In the genomic region with DNA sequence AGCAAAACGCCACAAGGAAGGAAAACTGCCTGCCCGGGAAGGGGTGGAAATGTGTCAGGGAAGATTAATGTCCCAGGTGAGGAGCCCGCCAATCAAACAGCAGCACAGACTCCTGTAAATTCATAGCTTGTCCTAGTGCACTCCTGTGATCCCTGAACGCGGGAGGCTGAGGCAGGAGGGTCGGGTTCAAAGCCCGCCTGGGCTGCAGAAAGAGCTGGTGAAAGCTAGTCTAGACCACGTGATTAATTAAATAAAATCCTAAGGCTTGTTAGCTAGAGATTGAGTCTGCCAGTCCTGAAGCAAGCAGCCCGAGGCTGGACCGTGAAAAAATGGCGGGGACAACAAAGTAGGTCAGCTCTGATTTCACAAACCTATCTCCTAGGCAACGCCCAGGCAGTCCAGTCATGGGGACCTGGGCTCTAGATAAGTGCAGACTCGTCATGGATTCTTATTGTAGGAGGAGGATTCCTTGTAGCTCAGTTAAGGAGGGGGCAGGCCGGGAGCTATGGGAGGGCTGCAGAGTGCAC, we compare ENCODE assay signal across 8 mouse cellular contexts. TPM values are rescaled to one million over a fixed set of nuclear protein-coding genes. Genes with fewer than 3 reads are reported as not detected.
DNase-seq lines count a peak whose midpoint lies in the region; ATAC-seq and TF ChIP-seq lines count a peak whose summit lies in the region.

No protein-coding gene starts in this region.

- H3K4me1 ChIP-seq in kidney, adult 2 months (ENCODE audit: control insufficient read depth, insufficient read depth, low read length) = no peaks in the 10 kb centered on the region
- H3K4me1 ChIP-seq in bone marrow macrophage, adult 2 months (ENCODE audit: control insufficient read depth, insufficient read depth, low read length) = peaks cover 12% of the 10 kb centered on the region
- H3K4me1 ChIP-seq in heart, embryonic 12.5 days (replicated peaks) = peaks cover 43% of the 10 kb centered on the region
- no peaks in the 10 kb centered on the region for H3K4me1 ChIP-seq in midbrain, embryonic 14.5 days (ENCODE audit: control insufficient read depth, insufficient read depth, low read length)
- H3K4me1 ChIP-seq in cerebellum, adult 2 months (ENCODE audit: control insufficient read depth, insufficient read depth, low read length) = no peaks in the 10 kb centered on the region

- peak overlapping the region; percentile 65 for H3K4me2 ChIP-seq in heart, embryonic 12.5 days
- peak overlapping the region; percentile 31 for H3K4me2 ChIP-seq in midbrain, embryonic 14.5 days (ENCODE audit: low read length)

- H3K36me3 ChIP-seq in kidney, adult 2 months (ENCODE audit: control insufficient read depth, insufficient read depth, low read length) = no peaks in the 10 kb centered on the region
- no peaks in the 10 kb centered on the region for H3K36me3 ChIP-seq in heart, embryonic 12.5 days
- no peaks in the 10 kb centered on the region for H3K36me3 ChIP-seq in midbrain, embryonic 14.5 days (ENCODE audit: control insufficient read depth, insufficient read depth, low read length)

- peak; percentile 60 for ATAC-seq in heart, embryonic 12.5 days (ENCODE audit: insufficient number of reproducible peaks, low FRiP score)
- no peak for ATAC-seq in midbrain, embryonic 14.5 days (ENCODE audit: low FRiP score, low TSS enrichment)

- TF ChIP-seq CTCF in kidney, adult 2 months (conservative IDR thresholded peaks at IDR 0.05; ENCODE audit: insufficient read depth, insufficient read length, low read depth, low read length) = no peak
- TF ChIP-seq CTCF in bone marrow macrophage, adult 2 months (IDR thresholded peaks at IDR 0.05; ENCODE audit: low read depth, low read length) = no peak
- no peak for TF ChIP-seq CTCF in cerebellum, adult 2 months (IDR thresholded peaks at IDR 0.05; ENCODE audit: borderline replicate concordance, insufficient read depth, low read depth, low read length)

- H3K9me3 ChIP-seq in heart, embryonic 12.5 days (replicated peaks) = no peaks in the 10 kb centered on the region
- no peaks in the 10 kb centered on the region for H3K9me3 ChIP-seq in midbrain, embryonic 14.5 days (ENCODE audit: control insufficient read depth, low read length)

- DNase-seq in kidney, adult 2 months = no peak
- no peak for DNase-seq in kidney, adult 18-20 months
- peak; percentile 33 to 53 for DNase-seq in kidney, postnatal 4 days
- peak; percentile 19 for DNase-seq in midbrain, embryonic 14.5 days
- no peak for DNase-seq in urinary bladder, postnatal 14 days (ENCODE audit: low spot score)
- no peak for DNase-seq in cerebellum, adult 2 months

- peak overlapping the region; percentile 52; the same call in 1 of the 2 replicates for H3K27ac ChIP-seq in kidney, adult 2 months (ENCODE audit: insufficient read depth, low read depth, low read length)
- no peak overlapping the region for H3K27ac ChIP-seq in bone marrow macrophage, adult 2 months (ENCODE audit: insufficient read depth, low read depth, low read length)
- H3K27ac ChIP-seq in heart, embryonic 12.5 days (ENCODE audit: poor library complexity, severe bottlenecking) = peak overlapping the region; percentile 70
- no peak overlapping the region for H3K27ac ChIP-seq in midbrain, embryonic 14.5 days (replicated peaks; ENCODE audit: low read depth, low read length)
- no peak overlapping the region for H3K27ac ChIP-seq in cerebellum, adult 2 months (ENCODE audit: insufficient read depth, low read length)

- no peaks in the 10 kb centered on the region for H3K27me3 ChIP-seq in kidney, adult 2 months (replicated peaks; ENCODE audit: control insufficient read depth, insufficient read depth, low read length)
- no peaks in the 10 kb centered on the region for H3K27me3 ChIP-seq in heart, embryonic 12.5 days (replicated peaks)
- H3K27me3 ChIP-seq in midbrain, embryonic 14.5 days (ENCODE audit: control insufficient read depth, insufficient read depth, low read length) = no peaks in the 10 kb centered on the region; the same call in 1 of the 2 replicates
- no peaks in the 10 kb centered on the region for H3K27me3 ChIP-seq in cerebellum, adult 2 months (ENCODE audit: control insufficient read depth, insufficient read depth, low read length)

- H3K4me3 ChIP-seq in kidney, adult 2 months (ENCODE audit: insufficient read depth, low read depth, low read length) = peak overlapping the region; percentile 46
- peak overlapping the region; percentile 9; the same call in 1 of the 2 replicates for H3K4me3 ChIP-seq in bone marrow macrophage, adult 2 months (ENCODE audit: insufficient read depth, low read length)
- peak overlapping the region; percentile 34 for H3K4me3 ChIP-seq in heart, embryonic 12.5 days
- no peak overlapping the region for H3K4me3 ChIP-seq in midbrain, embryonic 14.5 days (replicated peaks; ENCODE audit: low read depth, low read length)
- H3K4me3 ChIP-seq in cerebellum, adult 2 months (replicated peaks; ENCODE audit: insufficient read depth, low read depth, low read length) = no peak overlapping the region

- no peak for TF ChIP-seq POLR2A in kidney, adult 2 months (IDR thresholded peaks at IDR 0.05; ENCODE audit: low read depth, low read length)
- TF ChIP-seq POLR2A in bone marrow macrophage, adult 2 months (IDR thresholded peaks at IDR 0.05; ENCODE audit: borderline replicate concordance, low read depth, low read length) = no peak
- no peak for TF ChIP-seq POLR2A in cerebellum, adult 2 months (IDR thresholded peaks at IDR 0.05; ENCODE audit: borderline replicate concordance, insufficient read depth, low read length)

- 23% methylated on average over 14 of the region's 14 CpGs for WGBS in kidney, adult 2 months
- WGBS in heart, embryonic 12.5 days = 30% methylated on average over 14 of the region's 14 CpGs
- WGBS in midbrain, embryonic 14.5 days = 36% methylated on average over 14 of the region's 14 CpGs
- WGBS in cerebellum, adult 2 months = 40% methylated on average over 14 of the region's 14 CpGs

- H3K9ac ChIP-seq in heart, embryonic 12.5 days = peak overlapping the region; percentile 11; the same call in 1 of the 2 replicates
- no peak overlapping the region for H3K9ac ChIP-seq in midbrain, embryonic 14.5 days (replicated peaks; ENCODE audit: low read length)

RNA-seq across cellular contexts. Expression of gene Sowahb, which starts 38.9 kb away (rescaled TPM):
- 7.8 and 10.1 TPM in 2 replicates for polyA plus RNA-seq in kidney, adult 2 months (2012; rRNA removed)
- polyA plus RNA-seq in bone marrow macrophage, adult 2 months (2012; ENCODE audit: insufficient read depth, insufficient read length, missing spikeins) = not detected in 2 replicates
- 0.12 and 0.23 TPM in 2 replicates for polyA plus RNA-seq in heart, embryonic 12.5 days (2016; fragmentation: Nextera tagmentation; extraction: Ambion mirVana)
- 0.09 TPM in 1 of 2 replicates, not detected in the other for polyA plus RNA-seq in midbrain, embryonic 14.5 days (2014; fragmentation: Nextera tagmentation; extraction: Ambion mirVana)
- polyA plus RNA-seq in cerebellum, adult 2 months (2012; rRNA removed) = 17.0 and 19.1 TPM in 2 replicates

Comparison
In these comparisons a context has a peak if more than half of its experiments do, and no peak if none do; other contexts are left out.
1. DNase-seq: peak in kidney, postnatal 4 days (2 of 2) and midbrain, embryonic 14.5 days (single experiment); none in kidney, adult 2 months (single experiment), kidney, adult 18-20 months (single experiment), urinary bladder, postnatal 14 days (single experiment) and cerebellum, adult 2 months (0 of 2).
2. H3K27ac ChIP-seq: peak in kidney, adult 2 months (single experiment) and heart, embryonic 12.5 days (single experiment); none in bone marrow macrophage, adult 2 months (single experiment), midbrain, embryonic 14.5 days (single experiment) and cerebellum, adult 2 months (single experiment).
3. H3K4me3 ChIP-seq: peak in kidney, adult 2 months (single experiment), bone marrow macrophage, adult 2 months (single experiment) and heart, embryonic 12.5 days (single experiment); none in midbrain, embryonic 14.5 days (single experiment) and cerebellum, adult 2 months (single experiment).